Comparison of ENCODE assay signal across 36 mouse cellular contexts in genomic region chr3:107565331-107565730, GRCm38 (mm10). TPM values are rescaled to one million over a fixed set of nuclear protein-coding genes. Genes with fewer than 3 reads are reported as not detected.
DNase-seq lines count a peak whose midpoint lies in the region; ATAC-seq lines count a peak whose summit lies in the region.
"Had no signal": no experiment of that assay in that cellular context is flagged by ENCODE, and none has a peak within 500 bp of the region (broad histone marks: within the 10 kb centered on the region; RNA-seq: fewer than 3 reads in every experiment).

No protein-coding gene starts in this region.

- peak; percentile 24 for DNase-seq in embryo, embryonic 9.5 days (ENCODE audit: extremely low spot score)
- no peak for DNase-seq in embryo, embryonic 10.5 days (ENCODE audit: low spot score)
- no peak for DNase-seq in heart, postnatal 36 days
- peak; percentile 79 for DNase-seq in midbrain, embryonic 11.5 days (ENCODE audit: low spot score, missing footprints)
- DNase-seq in midbrain, embryonic 14.5 days: no peak
- no peak for DNase-seq in left cerebral cortex, adult 18-20 months (ENCODE audit: low spot score in 2 of 2)
- DNase-seq: adrenal gland, postnatal 10 days; cerebellum, adult 8-10 months; cerebellum, postnatal 25 days; gastrocnemius, adult 2 months; kidney, adult 2 months; layer of hippocampus, postnatal 36 days; lung, embryonic 14.5 days; lung, postnatal 14 days; right cerebral cortex, postnatal 25 days; thymus, adult 18-20 months; thymus, postnatal 25 days had no signal

- peaks cover 91% of the 10 kb centered on the region for H3K4me1 ChIP-seq in heart, embryonic 13.5 days
- H3K4me1 ChIP-seq in midbrain, embryonic 11.5 days (ENCODE audit: control insufficient read depth, insufficient read depth, low read length): no peaks in the 10 kb centered on the region
- no peaks in the 10 kb centered on the region for H3K4me1 ChIP-seq in midbrain, embryonic 14.5 days (ENCODE audit: control insufficient read depth, insufficient read depth, low read length)
- H3K4me1 ChIP-seq: intestine, embryonic 15.5 days; liver, embryonic 15.5 days had no signal

- intact Hi-C loops in heart, postnatal 36 days (cut with DNase I): no loop called here

- H3K9me3 ChIP-seq in heart, embryonic 13.5 days: no peaks in the 10 kb centered on the region
- H3K9me3 ChIP-seq in midbrain, embryonic 11.5 days (ENCODE audit: control insufficient read depth, low read length): no peaks in the 10 kb centered on the region
- H3K9me3 ChIP-seq in midbrain, embryonic 14.5 days (ENCODE audit: control insufficient read depth, low read length): no peaks in the 10 kb centered on the region
- H3K9me3 ChIP-seq: forebrain, embryonic 15.5 days; G1E; hindbrain, embryonic 12.5 days; intestine, embryonic 15.5 days; limb, embryonic 12.5 days; liver, embryonic 15.5 days had no signal

- H3K27ac ChIP-seq in heart, embryonic 13.5 days (replicated peaks): peak overlapping the region; percentile 91
- H3K27ac ChIP-seq in midbrain, embryonic 11.5 days (ENCODE audit: low read depth, low read length): no peak overlapping the region
- H3K27ac ChIP-seq in midbrain, embryonic 14.5 days (replicated peaks; ENCODE audit: low read depth, low read length): no peak overlapping the region
- H3K27ac ChIP-seq: forebrain, embryonic 15.5 days; gastrocnemius, adult 2 months; hindbrain, embryonic 12.5 days; hindbrain, postnatal 0 days; intestine, embryonic 15.5 days; kidney, postnatal 0 days; limb, embryonic 12.5 days; liver, embryonic 15.5 days; stomach, postnatal 0 days had no signal

- no peak for ATAC-seq in heart, embryonic 13.5 days (ENCODE audit: extremely low read depth, insufficient number of reproducible peaks, low FRiP score, low TSS enrichment)
- no peak for ATAC-seq in midbrain, embryonic 11.5 days (ENCODE audit: low FRiP score)
- no peak for ATAC-seq in midbrain, embryonic 14.5 days (ENCODE audit: low FRiP score, low TSS enrichment)
- ATAC-seq: forebrain, embryonic 15.5 days; hindbrain, postnatal 0 days; intestine, embryonic 15.5 days; midbrain, embryonic 16.5 days; Patski had no signal

- no peaks in the 10 kb centered on the region for H3K36me3 ChIP-seq in heart, embryonic 13.5 days
- H3K36me3 ChIP-seq in midbrain, embryonic 11.5 days (ENCODE audit: control insufficient read depth, insufficient read depth, low read length): no peaks in the 10 kb centered on the region
- H3K36me3 ChIP-seq in midbrain, embryonic 14.5 days (ENCODE audit: control insufficient read depth, insufficient read depth, low read length): no peaks in the 10 kb centered on the region
- H3K36me3 ChIP-seq: forebrain, embryonic 15.5 days; G1E; hindbrain, embryonic 12.5 days; intestine, embryonic 15.5 days; limb, embryonic 12.5 days; liver, embryonic 15.5 days had no signal

- H3K4me3 ChIP-seq in heart, embryonic 13.5 days: no peak overlapping the region
- no peak overlapping the region for H3K4me3 ChIP-seq in midbrain, embryonic 11.5 days (ENCODE audit: low read depth, low read length)
- no peak overlapping the region for H3K4me3 ChIP-seq in midbrain, embryonic 14.5 days (replicated peaks; ENCODE audit: low read depth, low read length)
- H3K4me3 ChIP-seq: forebrain, embryonic 15.5 days; gastrocnemius, adult 2 months; hindbrain, embryonic 12.5 days; intestine, embryonic 15.5 days; limb, embryonic 12.5 days; liver, embryonic 15.5 days had no signal

- H3K27me3 ChIP-seq in heart, embryonic 13.5 days (replicated peaks): peaks cover 21% of the 10 kb centered on the region
- H3K27me3 ChIP-seq in midbrain, embryonic 11.5 days (ENCODE audit: control insufficient read depth, insufficient read depth, low read length): no peaks in the 10 kb centered on the region
- no peaks in the 10 kb centered on the region for H3K27me3 ChIP-seq in midbrain, embryonic 14.5 days (ENCODE audit: control insufficient read depth, insufficient read depth, low read length)
- H3K27me3 ChIP-seq: forebrain, embryonic 15.5 days; Patski had no signal

- peak overlapping the region; percentile 1; the same call in 1 of the 2 replicates for H3K9ac ChIP-seq in heart, embryonic 13.5 days
- no peak overlapping the region for H3K9ac ChIP-seq in midbrain, embryonic 11.5 days (ENCODE audit: low read length)
- H3K9ac ChIP-seq in midbrain, embryonic 14.5 days (replicated peaks; ENCODE audit: low read length): no peak overlapping the region
- H3K9ac ChIP-seq: forebrain, embryonic 15.5 days; hindbrain, embryonic 12.5 days; intestine, embryonic 15.5 days; limb, embryonic 12.5 days; liver, embryonic 15.5 days; lung, embryonic 14.5 days had no signal

- WGBS in heart, embryonic 13.5 days: 12% methylated on average over 3 of the region's 3 CpGs
- WGBS in midbrain, embryonic 11.5 days: 33% methylated on average over 3 of the region's 3 CpGs
- WGBS in midbrain, embryonic 14.5 days: 49% methylated on average over 3 of the region's 3 CpGs

- H3K4me2 ChIP-seq in heart, embryonic 13.5 days: no peak overlapping the region
- H3K4me2 ChIP-seq in midbrain, embryonic 11.5 days: no peak overlapping the region
- no peak overlapping the region for H3K4me2 ChIP-seq in midbrain, embryonic 14.5 days (ENCODE audit: low read length)
- H3K4me2 ChIP-seq: forebrain, embryonic 15.5 days; hindbrain, embryonic 12.5 days; intestine, embryonic 15.5 days; limb, embryonic 12.5 days; liver, embryonic 15.5 days; lung, embryonic 14.5 days had no signal

RNA-seq across cellular contexts. Expression of gene Ubl4b, which starts 10.5 kb away (rescaled TPM):
- polyA plus RNA-seq in heart, embryonic 13.5 days (2015; fragmentation: Nextera tagmentation; extraction: Ambion mirVana): not detected in 2 replicates
- total RNA-seq in heart, postnatal 36 days (2021): not detected
- polyA plus RNA-seq in midbrain, embryonic 11.5 days (2014; fragmentation: Nextera tagmentation; extraction: Ambion mirVana): not detected in 2 replicates
- polyA plus RNA-seq in midbrain, embryonic 14.5 days (2014; fragmentation: Nextera tagmentation; extraction: Ambion mirVana): not detected in 2 replicates
- total RNA-seq in left cerebral cortex, adult 18-20 months (2021): not detected
- total RNA-seq: adrenal gland, postnatal 10 days; gastrocnemius, adult 2 months; gastrocnemius, postnatal 4 days; hindbrain, postnatal 0 days; layer of hippocampus, postnatal 36 days; left cerebral cortex, postnatal 10 days; liver, adult 2 months; neutrophil, adult 5-6 weeks had no signal
- polyA plus RNA-seq: forebrain, embryonic 15.5 days; G1E; heart, postnatal 0 days; hindbrain, embryonic 12.5 days; hindbrain, postnatal 0 days; intestine, embryonic 15.5 days; kidney, postnatal 0 days; large intestine, adult 2 months; liver, adult 2 months; liver, embryonic 15.5 days; lung, embryonic 14.5 days; midbrain, embryonic 16.5 days; neural tube, embryonic 11.5 days; Patski; stomach, postnatal 0 days had no signal

RNA-seq across cellular contexts. Expression of gene Alx3, which starts 29.5 kb away (rescaled TPM):
- polyA plus RNA-seq in heart, embryonic 13.5 days (2015; fragmentation: Nextera tagmentation; extraction: Ambion mirVana): 0.28 and 0.53 TPM in 2 replicates
- not detected for total RNA-seq in heart, postnatal 36 days (2021)
- polyA plus RNA-seq in midbrain, embryonic 11.5 days (2014; fragmentation: Nextera tagmentation; extraction: Ambion mirVana): 2.8 and 3.3 TPM in 2 replicates
- 0.74 TPM in 1 of 2 replicates, not detected in the other for polyA plus RNA-seq in midbrain, embryonic 14.5 days (2014; fragmentation: Nextera tagmentation; extraction: Ambion mirVana)
- total RNA-seq in left cerebral cortex, adult 18-20 months (2021): 1 to 10 TPM; 2.0 to 2.5 TPM
- total RNA-seq: adrenal gland, postnatal 10 days; gastrocnemius, adult 2 months; gastrocnemius, postnatal 4 days; liver, adult 2 months; neutrophil, adult 5-6 weeks had no signal
- polyA plus RNA-seq: G1E; heart, postnatal 0 days; kidney, adult 2 months; large intestine, adult 2 months; liver, adult 2 months; lung, embryonic 14.5 days; stomach, postnatal 0 days had no signal

RNA-seq across cellular contexts. Expression of gene Slc6a17, which starts 47.5 kb away (rescaled TPM):
- polyA plus RNA-seq in heart, embryonic 13.5 days (2015; fragmentation: Nextera tagmentation; extraction: Ambion mirVana): 4.1 and 4.7 TPM in 2 replicates
- 1 to 10 TPM; 1.5 to 2.0 TPM for total RNA-seq in heart, postnatal 36 days (2021)
- 1.8 and 1.9 TPM in 2 replicates for polyA plus RNA-seq in midbrain, embryonic 11.5 days (2014; fragmentation: Nextera tagmentation; extraction: Ambion mirVana)
- polyA plus RNA-seq in midbrain, embryonic 14.5 days (2014; fragmentation: Nextera tagmentation; extraction: Ambion mirVana): 12.3 and 20.4 TPM in 2 replicates
- total RNA-seq in left cerebral cortex, adult 18-20 months (2021): 100 to 1,000 TPM; 388 to 416 TPM
- total RNA-seq: liver, adult 2 months had no signal
- polyA plus RNA-seq: G1E had no signal

Comparison
In these comparisons a context has a peak if more than half of its experiments do, and no peak if none do; other contexts are left out.
1. DNase-seq: peak in embryo, embryonic 9.5 days (single experiment) and midbrain, embryonic 11.5 days (single experiment); none in embryo, embryonic 10.5 days (single experiment), heart, postnatal 36 days (0 of 2), midbrain, embryonic 14.5 days (single experiment) and left cerebral cortex, adult 18-20 months (0 of 2).